Mouse (Mus musculus): Measurements from ENCODE around the gene Gspt2.
"Not testable (repeated sequence)": the region's sequence is repeated elsewhere in the genome, so short reads cannot be mapped to it uniquely, and the experiment has no call there.

DNA sequence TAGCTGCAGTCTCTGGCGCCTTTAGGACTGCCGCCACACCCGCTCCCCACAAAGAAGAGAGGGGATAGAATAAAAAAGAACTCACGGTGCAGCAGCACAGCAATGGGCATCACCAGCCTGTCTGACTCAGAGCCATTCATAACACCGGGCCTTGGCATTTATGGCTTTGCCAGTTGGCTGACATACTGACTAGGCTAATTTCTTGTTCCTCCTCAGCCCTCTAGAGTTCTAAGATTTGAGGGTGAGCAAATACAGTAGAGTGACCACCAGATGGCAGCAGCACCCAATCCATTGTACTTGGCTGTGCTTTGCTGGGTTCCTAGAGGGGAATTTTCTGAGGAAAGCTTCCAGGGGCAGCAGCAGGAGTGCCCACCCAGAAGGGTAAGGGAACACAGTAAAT is 53.7 kb downstream of the Gspt2 start:
- TF ChIP-seq CTCF, POLR2A (IDR thresholded peaks at IDR 0.05; ENCODE audit: insufficient read depth, low read depth, low read length): not testable (repeated sequence)

Measured in olfactory bulb, adult 2 months (tissue).